Mouse (Mus musculus) G1E (cell line): ENCODE results near the gene Atxn3.

Experiments
- CTCF ChIP-seq: IDR thresholded peaks from 2 replicates; pipeline ENCODE4 v1.5.1; 2012; ENCODE audit warnings: low read depth, low read length, inconsistent platforms, mixed read lengths
- POLR2AphosphoS5 ChIP-seq: IDR thresholded peaks from 2 replicates; pipeline ENCODE4 v1.6.1; 2012; ENCODE audit warnings: low read depth, low read length, inconsistent platforms; ENCODE audit not compliant: insufficient replicate concordance

DNA sequence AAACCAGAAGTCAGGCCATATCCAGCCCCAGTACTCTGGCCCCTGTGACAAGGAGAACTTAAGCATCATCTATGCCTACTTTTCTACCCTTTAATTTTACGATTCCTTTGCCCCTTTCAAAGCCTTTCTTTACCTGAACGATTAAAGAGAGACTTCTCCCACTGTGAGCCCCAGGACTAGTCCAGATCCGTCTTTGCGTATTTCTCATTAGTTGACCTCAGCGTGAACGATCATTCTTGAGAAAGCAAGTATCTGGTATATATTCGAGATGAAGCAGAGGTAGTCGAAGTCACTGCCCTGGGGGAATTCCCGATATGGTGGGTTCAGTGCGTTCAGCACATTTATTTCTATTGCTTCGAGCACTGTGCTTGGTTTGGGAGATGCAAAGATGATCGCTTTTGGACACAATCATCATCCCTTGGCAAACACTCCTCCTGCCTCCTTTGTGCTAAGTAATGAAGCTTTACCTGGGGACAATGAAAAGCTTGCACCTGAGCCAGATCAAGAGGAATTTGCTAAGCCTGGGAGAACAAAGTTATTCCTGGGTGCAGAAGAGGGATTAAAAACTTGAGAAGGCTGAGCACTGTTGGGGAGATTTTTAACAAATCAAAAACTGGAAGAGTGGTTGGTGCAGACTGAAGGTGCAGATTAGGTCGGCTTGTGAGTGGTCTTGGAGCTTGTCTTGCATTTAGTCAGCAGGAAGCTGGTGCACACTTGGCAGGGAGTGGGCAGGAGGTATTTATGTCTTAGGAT lies 18.8 kb upstream of the Atxn3 start:
- TF ChIP-seq CTCF (no peak), POLR2AphosphoS5 (no peak)
